Mouse (Mus musculus): Measurements from ENCODE around the gene Gm16181.
A peak's percentile ranks its signal among the peaks of the same experiment; 100 is the strongest.
"Not testable (repeated sequence)": the region's sequence is repeated elsewhere in the genome, so short reads cannot be mapped to it uniquely, and the experiment has no call there.

The Gm16181 gene

GRCm38 (mm10) chr17:35232659-35233058 is 12.0 kb downstream of the Gm16181 start:
- no peak for DNase-seq (ENCODE audit: low read depth)

GRCm38 (mm10) chr17:35233114-35233980 is 12.7 kb downstream of the Gm16181 start, which contains the start of gene Atp6v1g2:
Atp6v1g2 (plus strand) TSS chr17:35233660.
- DNase-seq (ENCODE audit: low read depth) = no peak

GRCm38 (mm10) chr17:35234090-35234489 is 13.5 kb downstream of the Gm16181 start:
- DNase-seq (ENCODE audit: low read depth) = not testable (repeated sequence)

- DNase-seq (ENCODE audit: low read depth) = no peak
These were observed 14.3 kb downstream of the Gm16181 start for GRCm38 (mm10) chr17:35234903-35235302.

GRCm38 (mm10) chr17:35235614-35236389 is 15.2 kb downstream of the Gm16181 start, which contains the start of gene Nfkbil1:
Nfkbil1 (minus strand) TSS chr17:35235792.
- DNase-seq (ENCODE audit: low read depth) = peak; percentile 95

- peak; percentile 89 for DNase-seq (ENCODE audit: low read depth)
These were observed 15.7 kb downstream of the Gm16181 start for GRCm38 (mm10) chr17:35236390-35236746.

GRCm38 (mm10) chr17:35236996-35237395 is 16.4 kb downstream of the Gm16181 start:
- no peak for DNase-seq (ENCODE audit: low read depth)

GRCm38 (mm10) chr17:35237504-35237903 is 16.9 kb downstream of the Gm16181 start:
- DNase-seq (ENCODE audit: low read depth) = no peak

GRCm38 (mm10) chr17:35239700-35240099 is 19.1 kb downstream of the Gm16181 start:
- no peak for DNase-seq (ENCODE audit: low read depth)

GRCm38 (mm10) chr17:35240384-35241304 is 20.0 kb downstream of the Gm16181 start:
- no peak for DNase-seq (ENCODE audit: low read depth)

- peak; percentile 88 for DNase-seq (ENCODE audit: low read depth)
These were observed 20.8 kb downstream of the Gm16181 start, which contains the start of gene Ddx39b for GRCm38 (mm10) chr17:35241305-35242014. Ddx39b (plus strand) TSS chr17:35241746.

GRCm38 (mm10) chr17:35242015-35242941 is 21.6 kb downstream of the Gm16181 start:
- DNase-seq (ENCODE audit: low read depth) = no peak

- DNase-seq (ENCODE audit: low read depth) = no peak
These were observed 22.5 kb downstream of the Gm16181 start for GRCm38 (mm10) chr17:35243086-35243485.

- DNase-seq (ENCODE audit: low read depth) = no peak
These were observed 24.4 kb downstream of the Gm16181 start for GRCm38 (mm10) chr17:35244999-35245398.

GRCm38 (mm10) chr17:35245731-35246623 is 25.3 kb downstream of the Gm16181 start:
- DNase-seq (ENCODE audit: low read depth) = no peak

GRCm38 (mm10) chr17:35247144-35247543 is 26.5 kb downstream of the Gm16181 start:
- no peak for DNase-seq (ENCODE audit: low read depth)

GRCm38 (mm10) chr17:35248986-35249385 is 28.4 kb downstream of the Gm16181 start:
- DNase-seq (ENCODE audit: low read depth) = no peak

GRCm38 (mm10) chr17:35249451-35250197 is 29.0 kb downstream of the Gm16181 start:
- no peak for DNase-seq (ENCODE audit: low read depth)

All from c-Kit-positive CD71-negative TER-119-negative erythroid progenitor cells, embryonic 14.5 days (primary cell).